Mouse (Mus musculus) small intestine, adult 2 months (tissue): ENCODE measurements around the gene Stx19.

Source experiments
- CTCF ChIP-seq: fragments of 200-500 bp; IDR thresholded peaks from 2 replicates; pipeline ENCODE4 v1.5.1; 2012; ENCODE audit warnings: low read depth, mild to moderate bottlenecking, control low read depth, inconsistent platforms, low read length, moderate library complexity, mixed read lengths; ENCODE audit not compliant: insufficient replicate concordance, insufficient read length; ENCODE audit errors: extremely low read depth
- POLR2A ChIP-seq: fragments of 200-500 bp; IDR thresholded peaks from 2 replicates; pipeline ENCODE4 v1.6.1; 2012; ENCODE audit warnings: low read depth, mild to moderate bottlenecking, control low read depth, inconsistent platforms, low read length, moderate library complexity

DNA sequence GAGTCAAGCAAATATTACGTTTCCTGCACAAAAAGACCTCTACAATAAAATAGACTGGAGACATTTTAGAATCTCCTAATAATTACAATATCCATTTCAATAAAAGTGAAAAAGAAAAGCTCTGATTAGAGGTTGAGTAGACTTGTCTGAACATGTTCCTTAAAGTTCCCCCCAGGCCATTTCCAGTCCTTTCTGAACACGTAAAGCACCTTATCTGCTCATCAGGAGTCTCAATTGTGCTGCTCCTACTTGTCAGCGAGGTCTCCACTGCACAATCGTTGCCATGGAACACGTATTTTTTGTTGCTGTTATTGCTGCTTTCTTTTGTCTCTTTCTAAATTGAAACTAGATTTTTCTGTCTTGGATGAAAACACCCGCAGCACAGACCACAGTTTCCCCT is 47.0 kb downstream of the Stx19 start:
- no peak for TF ChIP-seq CTCF
- no peak for TF ChIP-seq POLR2A
